Mouse (Mus musculus) cerebellum, adult 18-20 months (tissue): ENCODE data around the gene Timm17a.

ENCODE experiments used
- DNase-seq, 2 experiments: peaks; one replicate each; pipeline ENCODE4 v3.0.0; 2021

The Timm17a gene

DNA sequence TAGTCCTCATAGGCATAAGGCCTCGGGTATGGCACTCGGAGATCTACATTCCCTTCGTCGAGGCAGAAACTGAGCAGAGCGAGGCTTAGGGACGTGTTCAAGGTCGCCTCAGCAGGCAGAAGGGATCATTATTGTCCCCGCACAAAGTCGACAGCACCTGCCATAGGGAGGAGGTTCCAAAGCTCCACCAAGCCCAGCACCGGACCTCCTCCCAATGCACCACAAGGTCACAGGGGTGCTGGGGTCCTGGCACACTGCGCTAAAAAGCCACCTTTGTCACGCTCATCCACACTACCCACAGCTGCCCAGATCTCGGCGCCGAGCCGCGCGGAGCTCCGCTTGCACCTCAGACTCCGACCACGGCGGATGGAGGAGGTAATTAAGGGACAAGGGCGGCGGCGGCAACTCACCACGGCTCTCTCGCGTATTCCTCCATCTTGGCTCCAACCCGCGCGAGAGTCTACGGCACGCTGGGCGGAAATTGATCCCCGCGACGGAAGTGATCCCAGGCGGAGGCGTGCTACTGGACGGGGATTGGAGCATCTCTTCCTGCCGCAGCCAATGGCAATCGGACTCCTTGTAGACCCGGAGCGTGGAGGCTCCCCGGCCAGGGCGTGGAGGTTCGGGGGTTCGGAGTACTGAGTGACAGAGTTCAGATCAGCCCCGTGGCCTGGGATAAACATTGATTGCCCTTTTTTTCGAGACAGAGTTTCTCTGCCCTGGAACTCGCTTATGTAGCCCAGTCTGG lies at the start of gene Timm17a:
Timm17a (minus strand) TSS at position 495 of the 748 bp plus-strand sequence.
- peak; percentile 91 to 96 for DNase-seq

DNA sequence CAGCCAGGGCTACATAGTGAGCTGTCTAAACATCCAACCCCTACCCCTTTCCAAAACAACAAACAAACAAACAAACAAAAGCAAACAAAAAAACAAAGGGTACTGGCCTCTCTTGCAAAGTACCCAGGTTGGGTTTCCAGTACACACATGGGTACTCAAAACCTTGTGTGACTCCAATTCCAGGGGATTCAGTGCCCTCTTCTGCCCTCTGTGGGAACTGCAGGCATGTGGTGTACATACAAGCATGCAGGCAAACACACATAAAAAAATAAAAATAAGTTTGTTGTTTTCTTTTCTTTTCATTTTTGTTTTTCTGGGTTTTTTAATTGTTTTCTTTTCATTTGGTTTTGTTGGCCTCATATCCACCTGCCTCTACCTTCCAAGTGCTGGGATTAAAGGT lies 48.5 kb upstream of the Timm17a start:
- no peak for DNase-seq

DNA sequence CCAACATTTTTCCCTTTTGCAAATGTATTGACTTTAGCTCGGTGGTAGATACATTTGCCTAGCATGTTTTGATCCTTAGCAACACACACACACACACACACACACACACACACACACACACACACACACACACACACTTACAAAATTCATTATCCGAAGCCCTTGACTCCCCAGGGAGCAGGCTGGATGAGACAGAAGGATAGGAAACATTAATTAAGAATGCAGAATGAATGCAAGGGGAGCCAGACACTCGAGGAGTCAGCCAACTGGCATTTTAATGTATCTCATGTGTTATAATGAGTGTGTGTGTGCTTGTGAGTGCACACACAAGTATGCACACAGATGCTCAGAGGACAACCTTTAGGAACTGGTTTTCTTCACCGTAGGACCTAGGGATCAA lies 47.9 kb upstream of the Timm17a start:
- DNase-seq: no peak

DNA sequence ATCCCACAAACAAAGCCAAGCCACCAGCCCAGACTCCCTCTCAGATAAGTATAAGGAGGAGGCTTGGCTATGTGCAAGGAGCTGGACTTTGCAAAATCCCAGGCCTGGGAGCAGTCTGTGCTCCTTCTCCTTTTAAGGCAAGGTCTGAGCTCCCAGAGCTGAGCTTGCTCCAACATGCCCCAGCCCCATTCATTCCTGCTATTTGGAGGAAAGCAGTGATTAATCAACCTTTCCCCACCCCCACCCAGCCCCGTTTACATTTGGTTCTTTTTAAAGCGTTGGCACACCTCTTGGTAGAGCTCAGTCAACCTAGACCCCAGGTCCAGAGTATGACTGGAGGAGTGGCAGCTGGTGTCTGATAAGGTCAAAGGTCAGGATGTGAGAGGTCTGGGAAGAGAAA lies 45.5 kb upstream of the Timm17a start:
- DNase-seq: no peak

DNA sequence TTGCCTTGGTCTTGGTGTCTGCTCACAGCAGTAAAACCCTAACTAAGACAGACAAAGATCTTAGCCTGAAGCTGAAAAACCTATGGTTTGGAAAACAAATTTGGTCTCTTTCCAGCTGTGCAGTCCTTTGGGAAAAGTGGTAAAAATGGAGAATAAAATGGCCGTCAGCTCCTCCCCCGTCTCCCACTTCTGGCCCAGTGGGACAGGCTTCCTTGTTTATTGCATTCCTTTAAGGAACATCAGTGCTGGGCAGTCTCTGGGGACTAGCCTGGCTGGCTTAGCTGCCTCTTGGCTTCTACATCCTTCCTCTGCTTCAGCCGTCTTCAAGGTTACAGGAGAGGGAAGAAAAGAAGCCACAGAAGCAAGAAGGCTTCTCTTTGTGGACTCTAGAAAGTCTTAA lies 38.4 kb upstream of the Timm17a start:
- DNase-seq: no peak

DNA sequence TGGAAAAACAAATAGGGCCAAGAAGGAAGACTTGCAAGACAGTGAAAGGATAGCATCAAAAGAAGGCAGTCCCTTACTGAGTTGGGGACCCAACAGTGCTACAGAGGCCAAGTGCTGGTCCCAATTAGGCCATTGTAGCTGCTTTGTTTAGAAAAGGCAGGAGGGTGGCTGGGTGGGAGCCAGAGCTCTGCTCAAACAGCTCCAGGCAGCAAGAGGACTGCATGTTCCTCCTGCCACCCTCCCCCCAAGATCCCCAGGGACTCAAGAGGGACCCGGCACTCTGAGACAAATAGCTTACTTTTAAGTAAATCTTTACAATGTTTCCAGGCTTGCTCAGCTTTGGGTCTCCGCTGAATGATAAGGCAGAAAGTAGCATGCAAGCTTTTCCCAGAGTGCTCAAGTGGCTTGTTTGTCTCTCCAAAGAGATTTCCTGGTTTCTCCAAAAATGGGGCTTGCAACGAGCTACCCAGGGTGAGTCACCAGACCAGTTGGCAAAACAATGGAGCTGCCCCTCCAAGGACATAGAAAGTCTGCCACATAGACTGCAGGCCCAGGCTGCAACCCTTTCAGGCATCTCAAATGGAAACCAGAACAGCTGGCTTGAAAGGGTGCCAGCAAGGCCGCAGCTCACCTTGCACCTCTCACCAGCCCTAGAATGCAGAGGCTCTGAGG lies 34.1 kb upstream of the Timm17a start:
- no peak for DNase-seq

DNA sequence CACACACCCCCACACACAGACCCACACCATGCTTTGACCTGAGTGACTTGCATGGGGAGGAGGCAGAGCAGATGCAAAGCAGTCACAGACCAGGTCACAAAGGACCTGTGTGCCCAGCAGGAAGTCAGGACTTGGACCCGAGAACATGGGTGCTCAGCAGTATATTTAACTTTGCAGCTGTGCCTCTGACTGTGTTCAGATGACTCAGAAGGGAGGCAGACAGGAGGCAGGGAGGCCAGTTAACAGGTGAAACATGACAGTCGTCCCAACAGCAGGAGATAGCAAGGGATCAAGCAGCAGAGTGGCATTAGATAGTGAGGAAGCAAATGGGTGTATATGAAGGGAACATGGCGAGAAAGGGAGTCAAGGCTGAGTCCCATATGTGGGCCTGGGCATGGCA lies 33.3 kb upstream of the Timm17a start:
- no peak for DNase-seq

DNA sequence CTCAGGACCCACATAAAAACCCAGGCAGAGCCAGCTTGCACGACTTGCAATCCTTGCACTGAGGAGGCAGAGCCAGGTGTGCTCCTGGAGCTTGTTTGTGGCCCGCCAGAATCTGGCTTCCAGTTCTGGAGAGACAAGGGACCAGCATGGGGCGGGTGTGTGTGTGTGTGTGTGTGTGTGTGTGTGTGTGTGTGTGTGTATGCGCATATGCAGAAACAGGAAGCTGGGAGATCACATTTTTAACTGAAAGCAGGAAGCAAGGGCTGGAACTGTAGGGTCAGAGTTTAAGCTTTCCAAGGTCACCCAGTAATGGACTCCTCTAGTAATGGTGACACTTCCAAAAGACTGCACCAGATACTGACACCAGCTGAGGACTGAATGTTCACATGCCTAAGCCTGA lies 30.4 kb upstream of the Timm17a start:
- no peak for DNase-seq

DNA sequence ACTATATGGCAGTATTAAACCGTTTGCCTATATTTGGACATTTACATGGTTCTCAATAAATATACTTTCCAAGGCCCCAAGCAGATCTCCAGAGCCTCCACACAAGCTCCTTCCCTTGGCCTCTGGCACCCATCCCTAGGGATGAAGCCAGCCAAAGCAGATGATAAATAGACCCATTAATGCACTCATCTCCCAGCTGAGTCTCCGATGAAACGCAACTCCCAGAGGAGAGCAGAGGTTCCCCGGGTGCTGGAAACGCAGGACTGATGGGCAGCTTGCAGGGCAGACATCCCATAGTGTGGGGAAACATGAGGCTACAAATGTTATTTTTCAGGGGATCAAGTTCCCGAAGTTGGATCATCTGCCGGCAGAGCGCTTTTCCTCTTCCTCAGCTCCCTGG lies 28.4 kb upstream of the Timm17a start:
- DNase-seq: no peak

DNA sequence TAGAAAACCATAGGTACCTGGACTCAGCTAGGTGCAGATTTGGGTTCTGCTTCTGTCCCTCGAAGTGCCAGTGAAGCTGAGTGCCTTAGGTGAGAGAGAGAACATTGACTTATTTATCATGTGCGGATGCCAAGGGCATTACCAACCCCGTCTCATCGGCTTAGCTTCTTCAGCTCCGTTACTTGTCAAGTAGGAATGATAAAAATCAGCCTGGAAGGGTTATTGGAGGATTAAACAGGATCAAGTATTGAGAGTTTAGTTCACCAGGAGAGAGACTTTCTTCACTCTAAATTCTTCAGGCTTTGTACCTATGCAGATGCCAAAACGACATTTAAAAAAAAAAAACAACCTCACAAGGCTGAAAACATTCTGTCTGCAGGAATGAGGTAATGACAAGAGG lies 17.0 kb upstream of the Timm17a start:
- no peak for DNase-seq

DNA sequence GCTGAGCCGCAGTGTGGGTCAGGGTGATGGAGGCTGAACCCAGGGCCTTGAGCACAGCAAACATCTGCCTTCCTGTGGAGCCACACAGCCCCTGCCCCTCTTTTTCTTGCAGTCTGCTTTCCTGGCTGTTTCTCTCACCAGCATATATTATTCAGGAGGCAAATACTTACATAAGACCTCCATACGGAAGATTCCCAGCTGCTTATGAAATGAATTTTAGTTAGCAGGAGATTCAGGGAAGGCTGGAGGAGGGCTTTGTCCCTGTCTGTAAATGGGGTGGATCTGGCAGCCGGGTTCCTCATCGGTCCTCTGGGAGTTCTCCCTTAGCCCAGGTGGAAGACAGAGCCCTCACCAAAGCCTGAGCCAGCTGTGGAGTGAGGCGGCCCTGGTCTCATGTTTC lies 14.8 kb upstream of the Timm17a start:
- no peak for DNase-seq

DNA sequence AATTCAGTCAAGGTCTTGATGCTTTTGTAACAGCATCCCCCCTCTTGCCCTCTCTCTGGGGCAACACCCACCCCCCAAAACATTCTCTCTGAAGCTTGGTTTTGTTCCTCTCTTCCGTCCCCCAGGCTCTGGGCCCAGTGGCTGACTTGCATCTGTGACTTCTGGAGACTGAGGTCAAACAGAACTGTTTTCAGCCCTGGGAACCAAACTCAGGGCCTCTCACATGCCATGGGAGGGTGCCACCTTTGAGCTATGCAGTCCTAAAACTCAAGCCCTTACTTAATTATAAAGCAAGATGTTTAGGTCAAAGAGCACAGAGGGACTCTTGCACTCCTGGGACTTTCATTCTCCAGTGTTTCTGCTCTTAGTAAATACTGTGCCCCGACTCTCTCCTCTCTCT lies 12.4 kb upstream of the Timm17a start:
- no peak for DNase-seq

DNA sequence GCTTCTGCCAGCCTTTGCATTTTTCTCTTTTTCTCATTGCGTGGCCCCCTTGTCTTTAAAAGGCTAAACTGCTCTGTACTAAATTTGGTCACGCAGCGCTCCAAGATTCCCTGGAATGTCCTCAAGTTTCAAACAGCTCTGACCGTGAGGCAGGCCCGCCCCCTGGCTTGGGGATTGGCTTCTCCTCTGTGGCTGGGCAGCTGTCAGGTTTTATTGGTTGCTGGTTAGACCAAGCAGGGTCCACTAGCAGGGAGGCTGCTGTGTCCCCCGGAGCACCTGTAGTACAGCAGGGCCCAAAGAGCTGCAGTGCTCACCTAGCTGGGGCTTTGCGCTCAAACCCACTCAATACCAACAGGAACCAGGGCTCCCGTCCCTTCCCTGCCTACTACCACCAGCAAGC lies 11.0 kb upstream of the Timm17a start, which contains the start of gene Lmod1:
Lmod1 (plus strand) TSS at position 237 of the 400 bp plus-strand sequence.
- no peak for DNase-seq

DNA sequence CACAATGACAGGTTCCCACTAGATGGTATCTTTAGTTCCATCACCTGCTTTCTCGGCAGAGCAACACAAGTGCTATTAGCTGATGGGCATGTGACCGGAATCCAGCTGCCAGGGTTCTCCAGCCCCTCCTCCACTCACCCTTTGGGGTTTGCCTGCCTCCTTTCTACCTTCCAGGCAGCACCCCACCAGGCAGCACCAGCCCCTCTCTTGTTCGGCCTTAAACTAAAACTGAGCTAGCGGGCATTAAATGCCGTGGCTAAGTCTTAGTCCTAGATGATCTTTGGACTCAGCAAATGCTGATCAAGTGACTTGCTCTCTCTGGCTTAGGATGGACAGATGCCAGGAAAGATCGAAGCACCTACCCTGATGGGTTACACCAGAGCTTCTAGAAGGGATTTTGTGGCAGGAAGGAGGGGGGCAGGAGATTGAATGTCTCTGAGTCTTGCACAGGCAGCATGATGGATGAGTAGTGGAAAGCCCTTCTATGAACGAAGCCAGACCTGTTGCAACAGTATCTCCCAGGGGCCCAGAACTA lies 9.9 kb upstream of the Timm17a start:
- no peak for DNase-seq

DNA sequence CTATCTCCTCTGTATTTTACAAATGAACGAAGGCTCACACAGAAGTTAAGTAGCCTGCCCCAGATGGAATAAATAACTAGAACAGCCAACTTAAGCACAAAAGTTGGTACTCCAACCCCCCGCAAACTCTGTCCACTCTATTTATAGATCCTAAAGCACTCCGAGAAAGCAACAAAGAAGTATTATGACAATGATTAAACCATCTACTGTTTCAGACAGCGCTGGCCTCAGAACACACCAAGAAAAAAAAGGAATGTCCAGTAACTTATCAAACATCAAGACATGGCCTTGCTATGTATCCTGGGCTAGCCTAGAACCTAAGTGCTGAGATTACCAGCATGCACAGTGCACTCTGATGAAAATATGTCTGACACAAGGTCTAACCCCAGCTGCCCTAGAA lies 1.4 kb downstream of the Timm17a start:
- DNase-seq: no peak

DNA sequence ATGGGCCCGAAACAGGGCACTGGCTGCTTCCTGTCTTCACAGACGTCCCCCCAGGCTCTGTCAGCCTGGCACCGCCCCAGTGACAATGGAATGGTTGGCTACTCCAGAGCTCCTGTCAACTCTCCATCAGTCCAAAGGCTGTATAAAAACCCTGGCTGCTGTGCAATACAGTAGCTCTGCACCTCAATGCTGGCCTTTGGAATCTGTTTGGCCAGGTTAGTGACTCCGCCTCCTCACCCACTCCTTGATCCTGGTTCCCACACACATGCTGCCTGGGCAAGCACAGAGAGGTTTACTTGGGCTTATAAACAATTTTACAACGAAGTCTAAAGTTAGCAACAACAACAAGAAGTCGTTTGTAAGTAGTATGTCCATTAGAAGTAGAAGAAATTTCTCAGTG lies 2.2 kb downstream of the Timm17a start:
- peak in 1 of 2 experiments; percentile 6 for DNase-seq

DNA sequence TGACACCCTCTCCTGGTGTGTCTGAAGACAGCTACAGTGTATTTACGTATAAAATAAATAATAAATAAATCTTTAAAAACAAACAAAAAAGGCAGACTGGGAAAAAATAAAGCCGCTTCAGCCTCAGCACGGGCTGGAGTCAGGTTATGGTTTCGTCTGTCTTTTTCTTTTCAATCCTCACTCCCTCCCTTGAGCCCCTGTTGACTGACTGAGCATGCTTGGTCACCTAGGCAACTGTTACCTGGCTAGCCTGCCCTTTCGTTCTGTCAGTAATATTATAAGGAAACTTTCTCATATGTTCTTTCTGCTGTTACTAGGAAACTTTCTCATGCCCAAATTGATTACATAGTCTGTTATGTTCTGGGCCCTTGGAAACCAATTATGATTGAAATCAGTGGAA lies 22.7 kb downstream of the Timm17a start:
- DNase-seq: no peak

DNA sequence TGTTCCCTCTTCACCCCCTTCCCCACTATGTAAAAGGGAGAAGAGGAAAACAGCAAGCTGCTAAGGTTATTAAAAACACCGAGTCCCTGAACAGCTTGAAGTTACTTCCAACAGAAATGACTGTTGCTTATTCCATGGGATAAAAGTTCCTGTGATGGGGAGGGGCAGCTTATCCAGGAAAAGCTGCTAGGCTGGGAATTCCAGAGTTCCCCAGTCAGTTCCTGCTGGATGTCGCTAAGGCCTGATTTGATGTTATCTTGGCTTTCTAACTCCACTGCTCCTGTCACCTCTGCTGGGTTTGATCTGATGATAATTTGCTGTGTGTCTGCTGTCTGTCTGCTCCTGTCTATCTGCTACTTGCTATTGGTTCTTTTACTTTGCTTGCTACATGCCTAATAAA lies 27.3 kb downstream of the Timm17a start:
- no peak for DNase-seq

DNA sequence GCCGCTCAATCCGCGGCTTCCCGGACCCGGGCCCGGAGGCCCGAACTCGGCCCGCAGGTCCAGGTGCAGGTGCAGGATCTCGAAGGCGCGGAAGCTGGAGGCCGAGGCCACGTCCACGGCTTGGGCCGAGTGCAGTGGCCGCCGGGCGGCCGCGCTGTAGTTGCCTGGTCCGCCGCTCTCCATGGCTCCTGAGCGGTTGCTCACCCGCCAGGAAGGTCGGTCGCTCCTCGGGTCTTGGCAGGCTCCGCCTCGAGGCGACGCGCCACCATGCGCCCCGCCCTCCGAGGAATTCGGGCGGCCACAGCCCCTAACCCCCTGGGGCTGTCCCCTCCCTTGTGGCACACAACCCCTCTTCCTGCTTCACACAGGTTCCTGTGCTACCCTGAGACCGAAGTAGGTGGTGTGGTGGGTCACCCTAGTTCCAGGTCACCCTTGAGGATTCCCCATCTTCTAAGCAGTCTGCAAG lies 29.7 kb downstream of the Timm17a start, which contains the start of gene Rnpep:
Rnpep (minus strand) TSS at position 259 of the 466 bp plus-strand sequence.
- DNase-seq: peak; percentile 74 to 85

DNA sequence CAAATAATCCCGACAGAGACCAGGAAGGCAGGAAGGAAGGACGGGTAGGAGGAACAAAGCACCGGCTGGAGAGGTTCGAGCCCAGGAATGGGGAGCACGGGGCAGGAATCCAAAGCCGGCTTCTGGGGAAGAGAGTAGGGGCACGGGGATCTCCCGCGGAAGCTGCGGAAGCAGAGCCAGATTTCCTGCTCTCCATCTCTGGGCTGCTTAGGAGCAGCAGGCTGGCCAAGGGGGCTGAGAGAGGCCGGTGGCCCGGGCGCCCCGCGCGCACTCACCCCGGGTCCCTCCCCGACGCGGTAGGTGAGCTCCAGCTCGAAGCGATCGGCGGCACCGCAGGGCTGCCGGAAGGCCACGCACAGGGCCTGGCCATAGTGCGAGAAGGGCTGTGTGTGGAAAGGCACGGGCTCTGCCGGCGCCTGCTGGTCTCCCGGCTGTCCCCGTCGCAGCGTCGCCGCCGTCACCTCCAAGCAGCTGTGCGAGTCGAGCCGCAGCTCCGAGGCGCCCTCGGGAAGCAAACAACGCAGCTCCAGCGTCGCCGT lies 30.2 kb downstream of the Timm17a start:
- DNase-seq: peak in 1 of 2 experiments; percentile 54

DNA sequence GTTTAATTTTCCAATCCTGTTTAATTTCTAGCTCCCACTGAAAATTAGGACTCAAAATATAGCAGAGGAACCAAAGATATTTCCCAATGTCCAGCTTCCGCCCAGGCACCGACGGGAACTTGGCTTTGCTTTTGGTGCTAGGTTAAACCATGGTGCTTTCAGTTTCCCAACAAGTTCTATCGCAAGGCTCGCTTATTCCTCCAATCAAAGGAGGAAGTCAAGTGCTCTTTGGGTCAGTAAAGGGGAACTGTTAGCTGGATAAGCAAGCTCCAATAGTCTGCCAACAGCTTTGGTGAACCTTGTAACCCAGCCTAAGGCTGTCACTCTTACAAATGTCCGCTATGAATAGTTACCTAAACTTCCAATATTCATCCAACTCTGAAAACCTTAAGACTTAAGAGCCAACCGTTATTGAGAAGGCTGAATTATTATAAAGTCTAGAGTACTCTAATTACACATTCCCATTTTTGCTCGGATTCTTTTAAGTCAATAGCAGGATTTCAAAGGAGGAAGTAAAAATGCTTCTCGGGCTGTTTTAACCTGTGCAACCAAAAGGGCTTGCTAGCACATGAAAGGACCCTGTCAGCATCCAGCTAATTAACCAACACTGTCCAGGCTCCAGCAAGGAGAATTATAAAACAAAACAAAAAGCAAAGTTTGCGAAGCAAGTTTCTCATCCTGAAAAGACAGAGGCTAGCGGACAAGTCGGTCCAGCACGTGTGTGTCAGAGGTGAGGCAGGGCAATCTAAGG lies 30.9 kb downstream of the Timm17a start:
- no peak for DNase-seq

DNA sequence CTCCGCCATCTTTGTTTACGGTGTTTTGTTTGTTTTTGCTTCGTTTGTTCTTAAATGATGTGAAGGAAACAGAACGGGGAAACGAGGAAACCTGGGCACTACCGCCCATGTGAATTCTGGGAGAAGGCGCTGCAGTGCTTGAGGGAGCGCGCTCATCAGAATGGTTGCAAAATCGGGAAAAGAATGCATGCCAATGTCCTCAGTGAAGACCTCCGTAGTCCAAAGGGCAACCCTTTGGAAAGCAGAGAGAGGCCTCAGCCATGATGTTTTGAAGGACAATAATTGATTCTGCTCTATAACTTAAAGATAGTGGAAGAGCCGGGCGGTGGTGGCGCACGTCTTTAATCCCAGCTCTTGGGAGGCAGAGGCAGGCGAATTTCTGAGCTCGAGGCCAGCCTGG lies 31.7 kb downstream of the Timm17a start:
- DNase-seq: no peak

DNA sequence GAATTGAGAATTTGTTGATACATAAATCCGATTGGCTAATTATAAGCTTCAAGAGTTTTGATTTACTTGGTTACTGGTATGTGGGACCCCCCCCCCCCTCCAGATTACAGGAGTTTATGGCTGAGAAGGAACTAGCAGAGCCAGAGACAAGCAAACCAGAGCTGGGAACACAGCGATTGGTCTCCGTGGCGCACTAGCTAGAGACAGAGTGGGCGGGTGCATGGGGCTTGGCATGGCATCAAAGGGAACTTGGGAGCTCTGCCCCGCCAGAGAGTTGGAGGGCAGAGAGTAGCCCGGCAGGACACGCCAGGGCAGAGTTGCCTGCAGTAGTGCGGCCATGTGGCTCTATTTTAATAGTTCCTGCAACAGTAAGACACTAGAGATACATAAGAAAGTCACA lies 32.9 kb downstream of the Timm17a start:
- DNase-seq: peak; percentile 55 to 65
